Mouse (Mus musculus) lung, adult 18-20 months (tissue): ENCODE results near the gene Sox15.
"Not testable (repeated sequence)": the region's sequence is repeated elsewhere in the genome, so short reads cannot be mapped to it uniquely, and the experiment has no call there.

Experiments
- DNase-seq, 2 experiments: peaks; one replicate each; pipeline ENCODE4 v3.0.0; 2022; ENCODE audit warnings: mixed read lengths in 2 of 2

Gene Sox15

GRCm38 (mm10) chr11:69681314-69682208 is 26.4 kb downstream of the Sox15 start, which contains the start of gene Senp3:
TSS of gene Senp3 (minus strand) at chr11:69682084.
- DNase-seq, result peak; percentile 96 to 97

- DNase-seq, result no peak
Observed at GRCm38 (mm10) chr11:69682209-69682839, 27.2 kb downstream of the Sox15 start.

- peak; percentile 90 to 92 for DNase-seq
Observed at GRCm38 (mm10) chr11:69682840-69683533, 27.9 kb downstream of the Sox15 start.

GRCm38 (mm10) chr11:69683576-69683975 is 28.5 kb downstream of the Sox15 start:
- no peak for DNase-seq

GRCm38 (mm10) chr11:69684128-69684745 is 29.1 kb downstream of the Sox15 start:
- DNase-seq, result peak; percentile 75 to 85

- DNase-seq, result no peak
Observed at GRCm38 (mm10) chr11:69684936-69685335, 29.8 kb downstream of the Sox15 start.

GRCm38 (mm10) chr11:69685526-69686148 is 30.5 kb downstream of the Sox15 start, which contains the start of gene Tnfsf13:
TSS of gene Tnfsf13 (minus strand) at chr11:69685784.
- peak; percentile 88 to 92 for DNase-seq

- peak; percentile 86 to 87 for DNase-seq
Observed at GRCm38 (mm10) chr11:69686377-69686776, 31.3 kb downstream of the Sox15 start.

- DNase-seq, result no peak
Observed at GRCm38 (mm10) chr11:69687061-69687460, 31.9 kb downstream of the Sox15 start.

GRCm38 (mm10) chr11:69689891-69690290 is 34.8 kb downstream of the Sox15 start:
- DNase-seq, result no peak

GRCm38 (mm10) chr11:69692196-69692811 is 37.2 kb downstream of the Sox15 start:
- peak; percentile 41 to 48 for DNase-seq

GRCm38 (mm10) chr11:69692863-69693262 is 37.7 kb downstream of the Sox15 start:
- DNase-seq, result no peak

GRCm38 (mm10) chr11:69693421-69693965 is 38.4 kb downstream of the Sox15 start:
- no peak for DNase-seq

GRCm38 (mm10) chr11:69695046-69695360 is 39.9 kb downstream of the Sox15 start:
- no peak for DNase-seq

- DNase-seq, result peak; percentile 82 to 85
Observed at GRCm38 (mm10) chr11:69695361-69696181, 40.5 kb downstream of the Sox15 start, which contains the start of the genes Tnfsf12 and Tnfsfm13. TSS of gene Tnfsf12 (minus strand) at chr11:69695849. TSS of gene Tnfsfm13 (minus strand) at chr11:69696098.

- DNase-seq, result no peak
Observed at GRCm38 (mm10) chr11:69697396-69697795, 42.3 kb downstream of the Sox15 start.

- DNase-seq, result no peak
Observed at GRCm38 (mm10) chr11:69698574-69698973, 43.5 kb downstream of the Sox15 start.

GRCm38 (mm10) chr11:69699595-69699994 is 44.5 kb downstream of the Sox15 start:
- no peak for DNase-seq

- DNase-seq, result not testable (repeated sequence)
Observed at GRCm38 (mm10) chr11:69702886-69703285, 47.8 kb downstream of the Sox15 start.

GRCm38 (mm10) chr11:69703381-69703780 is 48.3 kb downstream of the Sox15 start:
- DNase-seq, result not testable (repeated sequence)
